Mouse (Mus musculus): ENCODE results near the gene Cog6. TPM values are rescaled to one million over a fixed set of nuclear protein-coding genes. Genes with fewer than 3 reads are reported as not detected.

Cog6 gene
- polyA plus RNA-seq (2014; fragmentation: Illumina TruSeq; extraction: RNeasy Lipid Tissue Mini Kit (QIAGEN cat#74804); ENCODE audit: low read depth, low replicate concordance): 23.2 TPM

GRCm38 (mm10) chr3:53016436-53017340 lies at the start of gene Cog6:
Cog6 (minus strand) TSS chr3:53017237.

DNA sequence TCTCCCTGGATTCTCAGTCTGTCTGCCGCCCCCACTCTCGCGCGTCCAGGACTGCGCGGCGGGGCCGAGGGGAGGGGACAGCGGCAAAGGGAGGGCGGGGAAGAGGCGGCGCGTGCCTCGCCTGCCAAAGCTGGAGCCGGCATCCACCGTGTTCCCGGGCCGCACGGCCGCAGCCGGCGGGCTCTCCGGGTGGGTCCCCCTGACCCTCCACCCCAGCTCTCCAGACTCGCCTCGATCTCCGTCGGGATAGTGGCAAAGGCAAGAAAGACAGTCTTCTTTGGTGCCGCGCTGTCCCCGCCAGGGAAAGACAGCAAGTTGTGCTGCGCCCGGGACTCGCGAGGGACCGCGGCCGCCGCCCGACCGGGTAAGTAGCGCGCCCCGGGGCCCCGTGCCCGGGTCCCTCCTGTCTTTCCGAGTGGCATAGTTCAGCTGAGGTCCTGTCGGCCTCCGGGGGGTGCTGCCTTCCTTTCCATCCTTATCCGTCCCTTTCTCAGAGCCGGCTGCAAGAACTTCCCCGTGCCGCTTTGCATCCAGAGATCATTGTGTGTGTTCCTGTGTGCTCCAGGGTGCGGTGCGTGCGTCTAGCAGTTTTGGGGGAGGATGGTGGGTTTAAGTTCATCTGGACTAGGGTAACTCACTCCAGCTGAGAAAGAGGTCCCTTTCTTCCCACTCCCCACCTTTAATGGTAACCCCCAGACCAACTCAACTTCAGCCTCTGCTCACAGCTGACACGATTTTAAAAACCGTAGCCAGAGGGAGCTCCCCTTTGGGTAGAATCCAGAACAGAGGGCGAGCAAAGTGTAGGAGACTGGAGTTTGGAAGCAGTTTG lies 24.6 kb upstream of the Cog6 start, which contains the start of gene Lhfp:
Lhfp (plus strand) TSS at position 118 of the 829 bp plus-strand sequence.

Other genes with a start within 250 kb of the Cog6 start
- gene Lhfp, start 24.3 kb upstream of the Cog6 start, polyA plus RNA-seq (2014; fragmentation: Illumina TruSeq; extraction: RNeasy Lipid Tissue Mini Kit (QIAGEN cat#74804); ENCODE audit: low read depth, low replicate concordance): 24.1 TPM